8 mouse cellular contexts compared by ENCODE assay signal in the genomic region with DNA sequence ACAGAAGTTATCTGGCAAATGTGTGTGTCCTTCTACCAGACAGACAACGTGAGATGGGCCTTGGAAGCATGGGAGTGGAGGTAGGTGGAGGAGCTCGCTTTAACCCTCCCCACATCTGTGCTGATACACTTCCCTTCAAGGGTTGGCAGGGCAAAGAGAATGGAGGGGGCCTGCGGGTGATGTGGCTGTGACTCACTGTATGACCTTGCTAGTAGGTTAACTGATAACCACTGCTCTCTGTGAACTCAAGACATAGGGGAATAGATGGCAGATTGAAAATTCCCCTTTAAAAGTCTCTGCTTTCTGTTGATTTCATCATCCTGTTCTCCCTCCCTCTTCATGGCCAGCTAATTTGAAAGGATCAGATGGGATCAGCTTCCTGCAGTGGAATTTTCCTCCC. TPM values are rescaled to one million over a fixed set of nuclear protein-coding genes. Genes with fewer than 3 reads are reported as not detected.
DNase-seq lines count a peak whose midpoint lies in the region; ATAC-seq lines count a peak whose summit lies in the region.

No protein-coding gene starts in this region.

- H3K9ac ChIP-seq in forebrain, embryonic 11.5 days (ENCODE audit: low read length), result no peak overlapping the region
- H3K9ac ChIP-seq in liver, embryonic 13.5 days, result peak overlapping the region; percentile 91

- peak overlapping the region; percentile 95; the same call in 1 of the 2 replicates for H3K4me3 ChIP-seq in forebrain, embryonic 11.5 days (ENCODE audit: low read depth, low read length)
- peak overlapping the region; percentile 97 for H3K4me3 ChIP-seq in liver, embryonic 13.5 days (replicated peaks)

- no peak overlapping the region for H3K27ac ChIP-seq in forebrain, embryonic 11.5 days (ENCODE audit: low read depth, low read length)
- peak overlapping the region; percentile 65; the same call in 1 of the 2 replicates for H3K27ac ChIP-seq in liver, embryonic 13.5 days

- no peaks in the 10 kb centered on the region for H3K9me3 ChIP-seq in forebrain, embryonic 11.5 days (ENCODE audit: control insufficient read depth, low read length)
- H3K9me3 ChIP-seq in liver, embryonic 13.5 days (replicated peaks), result no peaks in the 10 kb centered on the region

- H3K36me3 ChIP-seq in forebrain, embryonic 11.5 days (ENCODE audit: control insufficient read depth, insufficient read depth, low read length), result peaks cover 3% of the 10 kb centered on the region; the same call in 1 of the 2 replicates
- H3K36me3 ChIP-seq in liver, embryonic 13.5 days, result peaks cover 45% of the 10 kb centered on the region

- H3K4me2 ChIP-seq in forebrain, embryonic 11.5 days (ENCODE audit: low read depth, low read length, severe bottlenecking), result peak overlapping the region; percentile 70
- H3K4me2 ChIP-seq in liver, embryonic 13.5 days, result peak overlapping the region; percentile 94

- no peaks in the 10 kb centered on the region; the same call in 1 of the 2 replicates for H3K27me3 ChIP-seq in forebrain, embryonic 11.5 days (ENCODE audit: control insufficient read depth, insufficient read depth, low read length)
- H3K27me3 ChIP-seq in liver, embryonic 13.5 days, result peaks cover 2% of the 10 kb centered on the region; the same call in 1 of the 2 replicates

- no peak for ATAC-seq in forebrain, embryonic 11.5 days (replicated peaks; ENCODE audit: low FRiP score)
- no peak for ATAC-seq in liver, embryonic 13.5 days (ENCODE audit: low read depth)

- DNase-seq in cerebellum, adult 11-12 months, result peak; percentile 30
- no peak for DNase-seq in cerebellum, postnatal 36 days
- peak; percentile 95 for DNase-seq in 416B (ENCODE audit: low read depth)
- no peak for DNase-seq in forebrain, embryonic 11.5 days (ENCODE audit: low spot score)
- no peak for DNase-seq in liver, embryonic 13.5 days
- DNase-seq in c-Kit-positive CD71-positive TER-119-positive erythroid progenitor cells, embryonic 14.5 days (ENCODE audit: low spot score), result no peak
- DNase-seq in retina, embryonic 14.5 days (ENCODE audit: low spot score), result no peak
- DNase-seq in right cerebral cortex, postnatal 14 days, result no peak

- peaks cover 14% of the 10 kb centered on the region for H3K4me1 ChIP-seq in forebrain, embryonic 11.5 days (replicated peaks; ENCODE audit: control insufficient read depth, insufficient read depth, low read length)
- peaks cover 33% of the 10 kb centered on the region for H3K4me1 ChIP-seq in liver, embryonic 13.5 days (replicated peaks)

- 92% methylated on average over 3 of the region's 3 CpGs for WGBS in forebrain, embryonic 11.5 days
- WGBS in liver, embryonic 13.5 days (ENCODE audit: insufficient replicate concordance), result 45% methylated on average over 3 of the region's 3 CpGs

RNA-seq across cellular contexts. Expression of gene Lonp1, which starts 1.2 kb away (rescaled TPM):
- polyA plus RNA-seq in forebrain, embryonic 11.5 days (2014; fragmentation: Nextera tagmentation; extraction: Ambion mirVana), result 66.6 and 68.8 TPM in 2 replicates
- polyA plus RNA-seq in liver, embryonic 13.5 days (2015; fragmentation: Nextera tagmentation; extraction: Ambion mirVana), result 41.0 and 42.2 TPM in 2 replicates

RNA-seq across cellular contexts. Expression of gene Catsperd, which starts 2.4 kb away (rescaled TPM):
- 0.51 TPM in 2 replicates for polyA plus RNA-seq in forebrain, embryonic 11.5 days (2014; fragmentation: Nextera tagmentation; extraction: Ambion mirVana)
- polyA plus RNA-seq in liver, embryonic 13.5 days (2015; fragmentation: Nextera tagmentation; extraction: Ambion mirVana), result 0.37 and 0.64 TPM in 2 replicates

RNA-seq across cellular contexts. Expression of gene Rpl36, which starts 12.3 kb away (rescaled TPM):
- polyA plus RNA-seq in forebrain, embryonic 11.5 days (2014; fragmentation: Nextera tagmentation; extraction: Ambion mirVana), result 1,269 and 1,280 TPM in 2 replicates
- polyA plus RNA-seq in liver, embryonic 13.5 days (2015; fragmentation: Nextera tagmentation; extraction: Ambion mirVana), result 1,217 and 1,404 TPM in 2 replicates

RNA-seq across cellular contexts. Expression of gene 2410015M20Rik, which starts 15.9 kb away (rescaled TPM):
- 171 and 183 TPM in 2 replicates for polyA plus RNA-seq in forebrain, embryonic 11.5 days (2014; fragmentation: Nextera tagmentation; extraction: Ambion mirVana)
- polyA plus RNA-seq in liver, embryonic 13.5 days (2015; fragmentation: Nextera tagmentation; extraction: Ambion mirVana), result 157 and 167 TPM in 2 replicates

RNA-seq across cellular contexts. Expression of gene Safb, which starts 40.9 kb away (rescaled TPM):
- polyA plus RNA-seq in forebrain, embryonic 11.5 days (2014; fragmentation: Nextera tagmentation; extraction: Ambion mirVana), result 145 and 154 TPM in 2 replicates
- polyA plus RNA-seq in liver, embryonic 13.5 days (2015; fragmentation: Nextera tagmentation; extraction: Ambion mirVana), result 44.4 and 59.7 TPM in 2 replicates

Comparison
In these comparisons a context has a peak if more than half of its experiments do, and no peak if none do; other contexts are left out.
1. DNase-seq: peak in cerebellum, adult 11-12 months (single experiment) and 416B (single experiment); none in cerebellum, postnatal 36 days (0 of 2), forebrain, embryonic 11.5 days (single experiment), liver, embryonic 13.5 days (single experiment), c-Kit-positive CD71-positive TER-119-positive erythroid progenitor cells, embryonic 14.5 days (single experiment), retina, embryonic 14.5 days (single experiment) and right cerebral cortex, postnatal 14 days (single experiment).